Comparison of ENCODE assay signal across 16 mouse cellular contexts in genomic region chr12:71000344-71000743, GRCm38 (mm10). TPM values are rescaled to one million over a fixed set of nuclear protein-coding genes. Genes with fewer than 3 reads are reported as not detected.
DNase-seq lines count a peak whose midpoint lies in the region; ATAC-seq and TF ChIP-seq lines count a peak whose summit lies in the region.
"Had no signal": no experiment of that assay in that cellular context is flagged by ENCODE, and none has a peak within 500 bp of the region (broad histone marks: within the 10 kb centered on the region; RNA-seq: fewer than 3 reads in every experiment).

No protein-coding gene starts in this region.

- TF ChIP-seq EP300 in stomach, postnatal 0 days (optimal IDR thresholded peaks at IDR 0.05): no peak

- H3K27ac ChIP-seq in intestine, embryonic 16.5 days (ENCODE audit: low read length): 0 out of 2 replicates have a peak overlapping the region, but pooled peaks have one; percentile 37
- H3K27ac ChIP-seq in intestine, postnatal 0 days (ENCODE audit: low read depth, low read length): no peak overlapping the region; the same call in 1 of the 2 replicates
- H3K27ac ChIP-seq in spleen, adult 2 months (ENCODE audit: insufficient read depth, low read length): peak overlapping the region; percentile 89
- H3K27ac ChIP-seq in liver, embryonic 15.5 days (replicated peaks): peak overlapping the region; percentile 51
- H3K27ac ChIP-seq in stomach, postnatal 0 days (replicated peaks): peak overlapping the region; percentile 30; the same call in 1 of the 2 replicates

- H3K9me3 ChIP-seq in intestine, embryonic 16.5 days (ENCODE audit: control insufficient read depth, low read length): no peaks in the 10 kb centered on the region
- H3K9me3 ChIP-seq in intestine, postnatal 0 days (ENCODE audit: control insufficient read depth): no peaks in the 10 kb centered on the region
- H3K9me3 ChIP-seq in liver, embryonic 15.5 days (replicated peaks): no peaks in the 10 kb centered on the region
- H3K9me3 ChIP-seq in stomach, postnatal 0 days (ENCODE audit: control insufficient read depth, low read length): no peaks in the 10 kb centered on the region
- H3K9me3 ChIP-seq: limb, embryonic 13.5 days had no signal

- H3K9ac ChIP-seq in intestine, embryonic 16.5 days (ENCODE audit: low read depth, low read length): no peak overlapping the region
- H3K9ac ChIP-seq in intestine, postnatal 0 days (ENCODE audit: low read depth, low read length): no peak overlapping the region
- no peak overlapping the region for H3K9ac ChIP-seq in liver, embryonic 15.5 days
- H3K9ac ChIP-seq in stomach, postnatal 0 days (ENCODE audit: low read length): no peak overlapping the region
- H3K9ac ChIP-seq: limb, embryonic 13.5 days had no signal

- TF ChIP-seq POLR2A in spleen, adult 2 months (IDR thresholded peaks at IDR 0.05; ENCODE audit: low read depth, low read length): no peak

- no peak for DNase-seq in spleen, adult 2 months (ENCODE audit: low read depth in 1 of 2, low spot score in 2 of 2)
- DNase-seq in spleen, postnatal 14 days (ENCODE audit: low spot score in 2 of 2): no peak
- DNase-seq in stomach, postnatal 0 days (ENCODE audit: low spot score): no peak
- no peak for DNase-seq in urinary bladder, adult 18-20 months (ENCODE audit: low spot score in 2 of 2)
- DNase-seq in adrenal gland, postnatal 36 days: no peak
- DNase-seq: cerebellum, adult 18-20 months; heart, adult 11 months; kidney, postnatal 25 days; lung, postnatal 4 days; retina, postnatal 1 day; spleen, adult 18-20 months had no signal

- H3K4me1 ChIP-seq in intestine, embryonic 16.5 days (ENCODE audit: control insufficient read depth, insufficient read depth, low read length): peaks cover 4% of the 10 kb centered on the region; the same call in 1 of the 2 replicates
- no peaks in the 10 kb centered on the region for H3K4me1 ChIP-seq in intestine, postnatal 0 days (replicated peaks; ENCODE audit: control insufficient read depth, insufficient read depth, low read length)
- H3K4me1 ChIP-seq in spleen, adult 2 months (ENCODE audit: control insufficient read depth, insufficient read depth, insufficient read length): peaks cover 9% of the 10 kb centered on the region
- H3K4me1 ChIP-seq in liver, embryonic 15.5 days (replicated peaks): peaks cover 5% of the 10 kb centered on the region; the same call in 1 of the 2 replicates
- H3K4me1 ChIP-seq in stomach, postnatal 0 days (replicated peaks; ENCODE audit: control insufficient read depth, insufficient read depth): no peaks in the 10 kb centered on the region

- no peak for ATAC-seq in intestine, embryonic 16.5 days
- ATAC-seq in intestine, postnatal 0 days: no peak
- no peak for ATAC-seq in liver, embryonic 15.5 days (ENCODE audit: insufficient read depth)
- ATAC-seq in stomach, postnatal 0 days (ENCODE audit: low FRiP score, low TSS enrichment): no peak
- ATAC-seq: midbrain, embryonic 16.5 days had no signal

- no peaks in the 10 kb centered on the region for H3K27me3 ChIP-seq in intestine, embryonic 16.5 days (replicated peaks; ENCODE audit: control insufficient read depth, insufficient read depth, low read length)
- no peaks in the 10 kb centered on the region for H3K27me3 ChIP-seq in intestine, postnatal 0 days (replicated peaks; ENCODE audit: control insufficient read depth, insufficient read depth, low read length)
- no peaks in the 10 kb centered on the region for H3K27me3 ChIP-seq in spleen, adult 2 months (ENCODE audit: control insufficient read depth, insufficient read depth, low read length)
- no peaks in the 10 kb centered on the region for H3K27me3 ChIP-seq in liver, embryonic 15.5 days
- H3K27me3 ChIP-seq in stomach, postnatal 0 days (ENCODE audit: control insufficient read depth, insufficient read depth, low read length): no peaks in the 10 kb centered on the region
- H3K27me3 ChIP-seq: limb, embryonic 13.5 days had no signal

- H3K4me3 ChIP-seq in intestine, embryonic 16.5 days (ENCODE audit: low read length): no peak overlapping the region
- no peak overlapping the region for H3K4me3 ChIP-seq in intestine, postnatal 0 days (ENCODE audit: low read depth, low read length)
- H3K4me3 ChIP-seq in spleen, adult 2 months (ENCODE audit: extremely low read depth, insufficient read depth, insufficient read length): no peak overlapping the region
- no peak overlapping the region for H3K4me3 ChIP-seq in liver, embryonic 15.5 days (replicated peaks)
- no peak overlapping the region for H3K4me3 ChIP-seq in stomach, postnatal 0 days (ENCODE audit: low read depth, low read length)
- H3K4me3 ChIP-seq: limb, embryonic 13.5 days had no signal

- peaks cover 13% of the 10 kb centered on the region; the same call in 1 of the 2 replicates for H3K36me3 ChIP-seq in intestine, embryonic 16.5 days (ENCODE audit: control insufficient read depth, insufficient read depth, low read length)
- H3K36me3 ChIP-seq in intestine, postnatal 0 days (ENCODE audit: control insufficient read depth, insufficient read depth): peaks cover 33% of the 10 kb centered on the region
- peaks cover 17% of the 10 kb centered on the region for H3K36me3 ChIP-seq in spleen, adult 2 months (ENCODE audit: control insufficient read depth, insufficient read depth, low read length)
- peaks cover 38% of the 10 kb centered on the region for H3K36me3 ChIP-seq in liver, embryonic 15.5 days (replicated peaks)
- H3K36me3 ChIP-seq in stomach, postnatal 0 days (ENCODE audit: control insufficient read depth, insufficient read depth, low read length): peaks cover 8% of the 10 kb centered on the region

- no peak overlapping the region for H3K4me2 ChIP-seq in intestine, embryonic 16.5 days (ENCODE audit: low read depth, low read length)
- no peak overlapping the region for H3K4me2 ChIP-seq in intestine, postnatal 0 days (replicated peaks; ENCODE audit: low read depth)
- H3K4me2 ChIP-seq in liver, embryonic 15.5 days: no peak overlapping the region
- H3K4me2 ChIP-seq in stomach, postnatal 0 days (replicated peaks; ENCODE audit: low read depth): no peak overlapping the region
- H3K4me2 ChIP-seq: limb, embryonic 13.5 days had no signal

- 80% methylated on average over 1 of the region's 1 CpGs for WGBS in intestine, embryonic 16.5 days
- 78% methylated on average over 1 of the region's 1 CpGs for WGBS in intestine, postnatal 0 days
- 42% methylated on average over 1 of the region's 1 CpGs for WGBS in spleen, adult 2 months
- 55% methylated on average over 1 of the region's 1 CpGs for WGBS in liver, embryonic 15.5 days (ENCODE audit: insufficient replicate concordance)
- 59% methylated on average over 1 of the region's 1 CpGs for WGBS in stomach, postnatal 0 days

- TF ChIP-seq CTCF in intestine, postnatal 0 days (IDR thresholded peaks at IDR 0.05; ENCODE audit: low read depth): no peak
- TF ChIP-seq CTCF in spleen, adult 2 months (IDR thresholded peaks at IDR 0.05; ENCODE audit: extremely low read depth, insufficient read depth, insufficient read length, insufficient replicate concordance): no peak
- TF ChIP-seq CTCF in stomach, postnatal 0 days (IDR thresholded peaks at IDR 0.05; ENCODE audit: low read depth): no peak

RNA-seq across cellular contexts. Expression of gene Arid4a, which starts 15.4 kb away (rescaled TPM):
- 35.1 and 35.8 TPM in 2 replicates for polyA plus RNA-seq in intestine, embryonic 16.5 days (2015; fragmentation: Nextera tagmentation; extraction: Ambion mirVana)
- polyA plus RNA-seq in intestine, postnatal 0 days (2015; fragmentation: Nextera tagmentation; extraction: Ambion mirVana): 23.2 and 27.4 TPM in 2 replicates
- polyA plus RNA-seq in spleen, adult 2 months (2012; rRNA removed): 4.7 and 5.0 TPM in 2 replicates
- 20.7 and 20.8 TPM in 2 replicates for polyA plus RNA-seq in liver, embryonic 15.5 days (2015; fragmentation: Nextera tagmentation; extraction: Ambion mirVana)
- 22.4 and 23.3 TPM in 2 replicates for polyA plus RNA-seq in stomach, postnatal 0 days (2015; fragmentation: Nextera tagmentation; extraction: Ambion mirVana)
- total RNA-seq in adrenal gland, postnatal 36 days (2021): 10 to 100 TPM; 21.2 to 22.3 TPM

RNA-seq across cellular contexts. Expression of gene Psma3, which starts 25.9 kb away (rescaled TPM):
- polyA plus RNA-seq in intestine, embryonic 16.5 days (2015; fragmentation: Nextera tagmentation; extraction: Ambion mirVana): 516 and 562 TPM in 2 replicates
- polyA plus RNA-seq in intestine, postnatal 0 days (2015; fragmentation: Nextera tagmentation; extraction: Ambion mirVana): 365 and 387 TPM in 2 replicates
- 9.9 and 11.0 TPM in 2 replicates for polyA plus RNA-seq in spleen, adult 2 months (2012; rRNA removed)
- polyA plus RNA-seq in liver, embryonic 15.5 days (2015; fragmentation: Nextera tagmentation; extraction: Ambion mirVana): 343 TPM in 2 replicates
- 469 and 479 TPM in 2 replicates for polyA plus RNA-seq in stomach, postnatal 0 days (2015; fragmentation: Nextera tagmentation; extraction: Ambion mirVana)
- 100 to 1,000 TPM; 366 to 395 TPM for total RNA-seq in adrenal gland, postnatal 36 days (2021)

Comparison
In these comparisons a context has a peak if more than half of its experiments do, and no peak if none do; other contexts are left out.
1. RNA of gene Psma3, which starts 25.9 kb away (polyA plus RNA-seq): 516 to 562 TPM in intestine, embryonic 16.5 days, 469 to 479 TPM in stomach, postnatal 0 days, 365 to 387 TPM in intestine, postnatal 0 days and 343 TPM in liver, embryonic 15.5 days; 9.9 to 11.0 TPM in spleen, adult 2 months; every median in the first group is over 10 times any median in the second.